Mouse (Mus musculus) hindbrain, postnatal 0 days (tissue): ENCODE measurements around the gene Arhgap20. TPM values are rescaled to one million over a fixed set of nuclear protein-coding genes. Genes with fewer than 3 reads are reported as not detected.

ENCODE experiments used
- ATAC-seq: fragments of 200-750 bp; cut with Nextera tagmentation; 2 replicates; pipeline ENCODE4 v1.8.0; 2017; ENCODE audit warnings: mild to moderate bottlenecking, moderate TSS enrichment, moderate library complexity
- DNase-seq: peaks from one replicate; pipeline ENCODE4 v3.0.0-alpha.2; 2015; ENCODE audit warnings: low spot score
- H3K27ac ChIP-seq: fragments of 300-500 bp; sonication (generic); 2 replicates; pipeline ENCODE4 v1.5.1; 2014; ENCODE audit warnings: mild to moderate bottlenecking
- H3K27me3 ChIP-seq: fragments of 300-500 bp; sonication (generic); 2 replicates; pipeline ENCODE4 v1.6.1; 2014; ENCODE audit warnings: low read length, mixed read lengths; ENCODE audit not compliant: insufficient read depth
- H3K36me3 ChIP-seq: fragments of 300-500 bp; sonication (generic); 2 replicates; pipeline ENCODE4 v1.6.1; 2014; ENCODE audit warnings: low read length, mixed read lengths; ENCODE audit not compliant: insufficient read depth
- H3K4me1 ChIP-seq: fragments of 300-500 bp; sonication (generic); 2 replicates; pipeline ENCODE4 v1.6.1; 2014; ENCODE audit warnings: antibody characterized with exemption, low read length, mixed read lengths; ENCODE audit not compliant: insufficient read depth
- H3K4me2 ChIP-seq: fragments of 300-500 bp; sonication (generic); 2 replicates; pipeline ENCODE4 v1.6.1; 2014; ENCODE audit warnings: low read depth, mild to moderate bottlenecking, low read length, moderate library complexity, mixed read lengths
- H3K4me3 ChIP-seq: fragments of 300-500 bp; sonication (generic); 2 replicates; pipeline ENCODE4 v1.5.1; 2014; ENCODE audit warnings: low read length
- H3K9ac ChIP-seq: fragments of 300-500 bp; sonication (generic); replicated peaks from 2 replicates; pipeline ENCODE4 v1.6.1; 2014; ENCODE audit warnings: mild to moderate bottlenecking, low read length, moderate library complexity, mixed read lengths
- H3K9me3 ChIP-seq: fragments of 300-500 bp; sonication (generic); 2 replicates; pipeline ENCODE4 v1.6.1; 2016; ENCODE audit warnings: low read length, mixed read lengths
- CTCF ChIP-seq: IDR thresholded peaks from 2 replicates; pipeline ENCODE4 v1.5.1; 2016; ENCODE audit warnings: antibody characterized with exemption, control low read depth, low read depth
- WGBS: fragments of 180-500 bp; shearing (Covaris S2); extraction: QIAGEN DNeasy Blood & Tissue Kit; methylation state at CpG from one replicate; pipeline ENCODE4 v1.1.7; 2014; 5-methylcytosine and 5-hydroxymethylcytosine counted together
- polyA plus RNA-seq: library from polyadenylated mRNA; unstranded; fragments of >200 nt; fragmentation: Nextera tagmentation; extraction: Ambion mirVana; gene quantifications from 2 replicates; pipeline ENCODE4 v1.2.1, GENCODE M21; 2015
- total RNA-seq: library from RNA; depleted of rRNA; stranded (reverse); fragments of >200 nt; gene quantifications from 2 replicates; pipeline ENCODE4 v1.2.3, GENCODE M21; 2014

Arhgap20 gene
- total and polyA plus RNA-seq, 2 experiments from 2014 or later, result 30.5 to 34.8 TPM

DNA sequence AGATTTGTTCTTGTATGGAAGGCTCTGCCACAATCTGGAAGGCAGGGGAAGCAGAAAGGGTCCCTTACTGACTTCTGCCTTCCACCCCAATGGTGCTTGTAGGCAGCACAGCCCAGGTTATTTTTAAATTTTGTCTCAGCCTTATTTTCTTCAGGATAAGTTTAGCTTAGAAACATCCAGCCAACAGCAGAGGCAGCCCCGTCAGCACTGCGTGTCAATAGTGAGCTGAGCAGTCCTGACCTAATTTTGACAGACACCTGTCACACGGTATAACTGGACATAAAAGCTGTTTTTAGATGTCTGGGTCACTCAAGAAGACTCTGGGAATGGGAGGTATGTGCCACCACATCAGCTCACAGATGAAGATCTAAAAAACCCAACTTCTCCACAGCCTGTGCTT, 9.1 kb downstream of the Arhgap20 start:
- Histone ChIP-seq H3K9me3 (no peaks in the 10 kb centered on the region), H3K4me3 (no peak overlapping the region), H3K4me1 (no peaks in the 10 kb centered on the region), H3K36me3 (no peaks in the 10 kb centered on the region), H3K4me2 (no peak overlapping the region), H3K27ac (no peak overlapping the region), H3K9ac (no peak overlapping the region), H3K27me3 (no peaks in the 10 kb centered on the region)
- ATAC-seq (no peak), DNase-seq (no peak)
- TF ChIP-seq CTCF, result no peak
- WGBS, result 87% methylated on average over 3 of the region's 3 CpGs

DNA sequence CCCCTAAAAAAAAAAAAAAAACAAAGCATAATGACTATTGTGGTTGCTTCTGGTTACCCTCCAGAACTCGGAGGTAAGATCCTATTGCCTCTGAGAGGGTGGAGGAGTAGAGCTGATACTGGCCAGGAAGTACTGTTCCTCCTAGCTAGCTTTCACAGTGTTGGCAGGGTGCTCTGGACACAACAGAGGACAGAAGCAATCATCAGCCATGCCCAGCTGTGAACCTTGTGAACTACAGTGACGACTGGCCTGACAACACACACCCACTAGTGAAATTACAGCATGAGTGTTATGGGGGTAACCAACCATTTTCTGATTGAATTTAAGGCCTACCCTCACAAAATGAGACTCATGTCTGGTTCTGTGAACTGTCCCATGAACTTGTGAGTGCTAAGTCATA, 11.3 kb downstream of the Arhgap20 start:
- H3K4me3 ChIP-seq, result no peak overlapping the region
- DNase-seq, result no peak
- no peak overlapping the region for H3K9ac ChIP-seq
- no peak overlapping the region for H3K4me2 ChIP-seq
- TF ChIP-seq CTCF, result no peak
- no peak overlapping the region for H3K27ac ChIP-seq
- ATAC-seq, result no peak
- H3K27me3 ChIP-seq, result no peaks in the 10 kb centered on the region
- no peaks in the 10 kb centered on the region for H3K36me3 ChIP-seq
- no peaks in the 10 kb centered on the region for H3K9me3 ChIP-seq
- WGBS, result 57% methylated on average over 2 of the region's 2 CpGs
- no peaks in the 10 kb centered on the region for H3K4me1 ChIP-seq

DNA sequence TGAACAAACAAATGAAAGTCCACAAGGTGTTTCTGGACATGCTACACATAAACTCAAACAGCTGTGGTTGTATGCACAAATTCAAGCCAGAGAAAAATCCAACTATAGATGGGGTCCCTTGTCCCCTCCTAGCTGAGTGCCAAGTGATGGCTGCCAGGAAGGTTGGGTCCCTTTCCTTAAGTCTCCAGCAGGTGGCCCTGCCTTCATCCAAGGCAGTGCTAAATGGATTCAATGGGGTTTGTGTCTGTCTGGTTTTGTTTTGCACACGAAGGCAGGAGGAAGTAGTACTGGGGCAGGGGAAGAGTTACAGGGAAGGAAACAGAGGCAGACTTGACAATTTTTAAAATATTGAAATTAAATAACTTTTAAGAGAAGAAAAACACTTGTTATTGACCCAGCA, 12.0 kb downstream of the Arhgap20 start:
- DNase-seq (peak; percentile 39), ATAC-seq (no peak)
- no peak overlapping the region for H3K9ac ChIP-seq
- H3K9me3 ChIP-seq, result no peaks in the 10 kb centered on the region
- no peaks in the 10 kb centered on the region for H3K4me1 ChIP-seq
- 3% methylated on average over 1 of the region's 1 CpGs for WGBS
- H3K4me2 ChIP-seq, result no peak overlapping the region
- no peak overlapping the region for H3K4me3 ChIP-seq
- H3K36me3 ChIP-seq, result no peaks in the 10 kb centered on the region
- no peak overlapping the region for H3K27ac ChIP-seq
- TF ChIP-seq CTCF, result peak; percentile 72
- no peaks in the 10 kb centered on the region for H3K27me3 ChIP-seq

DNA sequence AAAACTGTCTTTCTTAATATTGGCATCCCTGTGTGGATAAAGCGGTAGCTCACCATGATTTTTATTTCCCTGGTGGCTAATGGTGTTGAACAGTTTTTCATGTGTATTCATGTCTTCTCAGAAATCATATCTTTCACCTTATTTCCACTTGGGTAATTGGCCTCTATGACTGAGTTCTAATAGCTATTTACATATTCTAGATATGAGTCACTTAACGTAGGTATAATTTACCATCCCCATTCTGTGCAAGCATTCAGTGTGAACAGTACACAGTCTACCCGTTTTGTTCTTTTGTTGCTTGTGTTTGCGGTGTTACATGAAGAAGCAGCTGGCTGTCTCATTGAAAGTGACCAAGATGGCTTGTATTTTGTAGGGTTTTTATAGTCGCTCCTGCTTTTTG, 14.1 kb downstream of the Arhgap20 start:
- no peaks in the 10 kb centered on the region for H3K4me1 ChIP-seq
- no peak overlapping the region for H3K27ac ChIP-seq
- no peak overlapping the region for H3K4me3 ChIP-seq
- 80% methylated on average over 5 of the region's 5 CpGs for WGBS
- H3K36me3 ChIP-seq, result no peaks in the 10 kb centered on the region
- no peak for ATAC-seq
- no peaks in the 10 kb centered on the region for H3K9me3 ChIP-seq
- no peaks in the 10 kb centered on the region for H3K27me3 ChIP-seq
- TF ChIP-seq CTCF, result no peak
- H3K4me2 ChIP-seq, result no peak overlapping the region
- DNase-seq, result no peak
- no peak overlapping the region for H3K9ac ChIP-seq

DNA sequence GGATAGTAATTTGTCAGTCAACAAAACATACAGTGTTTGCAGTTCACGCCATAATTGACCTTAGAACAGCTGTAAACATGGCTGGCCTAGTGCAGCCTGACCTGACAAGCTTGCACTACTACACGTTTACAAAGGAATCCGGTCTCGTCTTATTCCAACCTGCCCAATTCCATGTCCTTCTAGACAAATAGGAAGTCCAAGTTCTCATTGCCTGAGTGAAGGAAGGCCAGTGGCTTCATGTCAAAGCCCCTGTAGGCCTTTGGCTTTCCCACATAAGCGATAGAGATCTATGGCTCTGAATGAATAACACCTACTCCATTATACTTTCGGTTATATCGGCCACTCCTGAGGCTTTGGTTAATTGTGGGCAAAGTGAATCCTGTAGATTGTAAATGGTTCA, 16.0 kb downstream of the Arhgap20 start:
- Histone ChIP-seq H3K9me3 (no peaks in the 10 kb centered on the region), H3K27me3 (no peaks in the 10 kb centered on the region), H3K9ac (no peak overlapping the region), H3K4me3 (no peak overlapping the region), H3K4me1 (no peaks in the 10 kb centered on the region), H3K4me2 (no peak overlapping the region), H3K36me3 (no peaks in the 10 kb centered on the region), H3K27ac (no peak overlapping the region)
- WGBS, result 87% methylated on average over 7 of the region's 7 CpGs
- no peak for TF ChIP-seq CTCF
- DNase-seq (no peak), ATAC-seq (no peak)

DNA sequence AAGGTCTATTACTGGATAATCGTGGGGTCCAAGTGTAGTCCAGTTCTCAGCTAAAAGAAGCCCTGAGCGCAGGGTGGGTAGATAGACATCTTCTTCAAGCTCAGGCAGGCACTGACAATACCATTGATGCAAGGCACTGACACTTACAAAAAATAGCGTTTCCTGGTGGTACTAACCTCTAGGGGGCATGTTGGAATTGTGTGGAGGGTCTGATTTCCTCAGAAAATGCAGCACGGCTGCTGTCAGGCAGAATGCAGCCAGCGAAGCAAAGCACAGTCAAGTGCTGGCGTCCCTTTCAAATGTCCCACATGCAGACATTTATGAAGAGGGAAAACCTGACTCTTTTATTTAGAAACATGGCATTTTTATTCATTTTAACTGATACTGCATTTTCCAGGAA, 22.2 kb downstream of the Arhgap20 start:
- Histone ChIP-seq H3K4me3 (no peak overlapping the region), H3K27ac (no peak overlapping the region), H3K9ac (no peak overlapping the region), H3K27me3 (no peaks in the 10 kb centered on the region), H3K36me3 (no peaks in the 10 kb centered on the region), H3K4me2 (no peak overlapping the region), H3K9me3 (no peaks in the 10 kb centered on the region), H3K4me1 (no peaks in the 10 kb centered on the region)
- peak; percentile 58 for TF ChIP-seq CTCF
- 28% methylated on average over 6 of the region's 6 CpGs for WGBS
- ATAC-seq (no peak), DNase-seq (peak; percentile 55)

DNA sequence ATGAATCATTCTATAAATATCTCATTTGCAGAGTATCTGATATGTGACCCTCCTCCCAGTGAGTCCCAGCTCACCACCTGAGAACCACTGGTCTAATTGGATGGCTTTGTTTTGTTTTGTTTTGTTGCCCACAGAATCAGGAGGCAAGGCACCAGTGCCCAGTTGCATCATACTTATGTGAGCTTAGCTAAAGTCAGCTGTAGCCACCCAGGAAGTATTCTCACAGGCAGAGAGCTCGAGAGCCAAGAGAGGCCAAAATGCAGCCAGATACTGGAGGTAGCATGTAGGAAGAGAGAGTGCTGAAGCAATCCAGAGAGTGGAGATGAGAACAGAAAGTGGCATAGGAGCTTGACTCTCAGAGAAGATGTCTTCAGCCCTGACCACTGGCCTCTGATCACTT, 23.3 kb downstream of the Arhgap20 start:
- Histone ChIP-seq H3K27ac (no peak overlapping the region), H3K9ac (no peak overlapping the region), H3K36me3 (no peaks in the 10 kb centered on the region), H3K4me3 (no peak overlapping the region), H3K27me3 (no peaks in the 10 kb centered on the region), H3K4me1 (no peaks in the 10 kb centered on the region), H3K4me2 (no peak overlapping the region), H3K9me3 (no peaks in the 10 kb centered on the region)
- 88% methylated on average over 1 of the region's 1 CpGs for WGBS
- DNase-seq (no peak), ATAC-seq (no peak)
- no peak for TF ChIP-seq CTCF
